Mouse (Mus musculus): ENCODE measurements around the gene Tctex1d4. TPM values are rescaled to one million over a fixed set of nuclear protein-coding genes. Genes with fewer than 3 reads are reported as not detected.

The Tctex1d4 gene
- total and polyA plus RNA-seq, 3 experiments = 1.7 to 2.4 (median 1.8) TPM

DNA sequence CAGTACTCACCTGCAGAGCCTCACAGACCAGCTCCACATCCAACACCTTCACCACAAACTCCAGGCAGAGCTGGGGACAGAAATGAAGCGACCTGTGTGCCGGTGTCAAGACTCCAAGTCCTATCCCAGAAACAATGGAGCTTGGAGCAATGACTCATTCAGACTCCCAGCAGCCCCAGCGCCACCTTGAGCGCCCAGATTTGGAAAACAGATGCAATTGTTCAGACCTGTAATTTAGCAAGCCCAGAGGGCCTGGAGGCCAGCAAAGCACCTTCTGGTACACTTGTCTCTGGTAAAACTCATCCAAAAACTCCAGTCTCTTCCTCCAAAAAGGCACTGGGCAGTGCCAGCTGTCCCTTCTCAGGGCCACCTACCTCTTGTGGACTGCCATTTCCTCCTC is 4.4 kb upstream of the Tctex1d4 start:
- Histone ChIP-seq H3K36me3 (replicated peaks) (peaks cover 32% of the 10 kb centered on the region), H3K4me3 (ENCODE audit: low read depth, low read length) (no peak overlapping the region), H3K4me1 (ENCODE audit: insufficient read depth, low read depth, low read length) (peaks cover 70% of the 10 kb centered on the region), H3K9me3 (replicated peaks) (no peaks in the 10 kb centered on the region), H3K27me3 (ENCODE audit: insufficient read depth, low read length) (no peaks in the 10 kb centered on the region)
- DNase-seq (ENCODE audit: low spot score) (no peak), ATAC-seq (ENCODE audit: extremely low read depth, insufficient number of reproducible peaks, low FRiP score, poor library complexity, severe bottlenecking) (no peak)
- TF ChIP-seq TAL1 (conservative IDR thresholded peaks at IDR 0.05; ENCODE audit: low read depth, low read length) (no peak), GATA2 (IDR thresholded peaks at IDR 0.05; ENCODE audit: borderline replicate concordance, low read depth, low read length) (no peak), POLR2AphosphoS5 (IDR thresholded peaks at IDR 0.05; ENCODE audit: insufficient replicate concordance, low read depth, low read length) (no peak), CTCF (IDR thresholded peaks at IDR 0.05; ENCODE audit: low read depth, low read length) (no peak), GATA1 (IDR thresholded peaks at IDR 0.05; ENCODE audit: borderline replicate concordance, low read length) (no peak)

DNA sequence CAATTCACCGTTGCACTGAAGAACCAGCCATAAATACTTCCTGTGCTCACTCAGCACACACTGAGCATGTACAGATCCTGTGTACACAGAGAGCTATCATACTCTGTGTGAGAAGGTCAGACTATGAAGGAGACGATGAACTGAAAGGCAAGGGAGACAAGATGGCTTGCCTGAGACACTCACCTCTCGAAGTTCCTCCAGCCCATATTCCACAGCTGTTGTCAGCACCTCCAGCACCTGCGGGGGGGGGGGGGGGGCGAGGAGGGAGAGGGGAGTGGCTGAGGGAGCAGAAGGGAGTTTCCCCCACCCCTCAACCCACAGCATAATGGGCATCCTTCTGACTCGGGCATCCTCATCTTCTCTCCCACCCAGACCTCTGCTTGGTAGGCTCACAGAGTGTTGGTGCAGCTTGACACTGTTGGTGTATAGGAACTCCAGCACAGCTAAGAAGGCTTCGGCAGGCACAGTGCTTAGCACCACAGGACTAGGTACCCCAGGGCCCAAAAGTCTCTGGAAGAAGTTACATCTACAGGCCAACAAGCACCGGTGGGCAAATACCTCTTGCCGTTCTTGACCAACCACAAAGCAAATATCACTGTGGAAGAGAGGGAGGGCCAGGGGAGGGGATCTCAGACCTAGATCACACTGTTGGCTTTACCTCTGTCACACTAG is 2.9 kb upstream of the Tctex1d4 start:
- no peak for TF ChIP-seq GATA1 (IDR thresholded peaks at IDR 0.05; ENCODE audit: borderline replicate concordance, low read length)
- TF ChIP-seq CTCF (IDR thresholded peaks at IDR 0.05; ENCODE audit: low read depth, low read length) = no peak
- no peak for TF ChIP-seq GATA2 (IDR thresholded peaks at IDR 0.05; ENCODE audit: borderline replicate concordance, low read depth, low read length)
- no peak for TF ChIP-seq TAL1 (conservative IDR thresholded peaks at IDR 0.05; ENCODE audit: low read depth, low read length)
- TF ChIP-seq POLR2AphosphoS5 (IDR thresholded peaks at IDR 0.05; ENCODE audit: insufficient replicate concordance, low read depth, low read length) = no peak
- H3K36me3 ChIP-seq (replicated peaks) = peaks cover 33% of the 10 kb centered on the region
- ATAC-seq (ENCODE audit: extremely low read depth, insufficient number of reproducible peaks, low FRiP score, poor library complexity, severe bottlenecking) (no peak), DNase-seq (ENCODE audit: low spot score) (no peak)
- H3K27me3 ChIP-seq (ENCODE audit: insufficient read depth, low read length) = no peaks in the 10 kb centered on the region
- no peaks in the 10 kb centered on the region for H3K9me3 ChIP-seq (replicated peaks)
- peaks cover 73% of the 10 kb centered on the region for H3K4me1 ChIP-seq (ENCODE audit: insufficient read depth, low read depth, low read length)
- H3K4me3 ChIP-seq (ENCODE audit: low read depth, low read length) = no peak overlapping the region; the same call in 1 of the 2 replicates

- Histone ChIP-seq H3K4me1 (ENCODE audit: insufficient read depth, low read depth, low read length) (peaks cover 74% of the 10 kb centered on the region), H3K4me3 (ENCODE audit: low read depth, low read length) (peak overlapping the region; percentile 58; the same call in 1 of the 2 replicates), H3K36me3 (replicated peaks) (peaks cover 33% of the 10 kb centered on the region), H3K27me3 (ENCODE audit: insufficient read depth, low read length) (no peaks in the 10 kb centered on the region), H3K9me3 (replicated peaks) (no peaks in the 10 kb centered on the region)
- ATAC-seq (ENCODE audit: extremely low read depth, insufficient number of reproducible peaks, low FRiP score, poor library complexity, severe bottlenecking) = no peak
- DNase-seq (ENCODE audit: low spot score) = no peak
- TF ChIP-seq CTCF (IDR thresholded peaks at IDR 0.05; ENCODE audit: low read depth, low read length) (no peak), GATA1 (IDR thresholded peaks at IDR 0.05; ENCODE audit: borderline replicate concordance, low read length) (no peak), GATA2 (IDR thresholded peaks at IDR 0.05; ENCODE audit: borderline replicate concordance, low read depth, low read length) (no peak), TAL1 (conservative IDR thresholded peaks at IDR 0.05; ENCODE audit: low read depth, low read length) (no peak), POLR2AphosphoS5 (IDR thresholded peaks at IDR 0.05; ENCODE audit: insufficient replicate concordance, low read depth, low read length) (no peak)
These were observed 2.4 kb upstream of the Tctex1d4 start for GRCm38 (mm10) chr4:117124218-117124517.

DNA sequence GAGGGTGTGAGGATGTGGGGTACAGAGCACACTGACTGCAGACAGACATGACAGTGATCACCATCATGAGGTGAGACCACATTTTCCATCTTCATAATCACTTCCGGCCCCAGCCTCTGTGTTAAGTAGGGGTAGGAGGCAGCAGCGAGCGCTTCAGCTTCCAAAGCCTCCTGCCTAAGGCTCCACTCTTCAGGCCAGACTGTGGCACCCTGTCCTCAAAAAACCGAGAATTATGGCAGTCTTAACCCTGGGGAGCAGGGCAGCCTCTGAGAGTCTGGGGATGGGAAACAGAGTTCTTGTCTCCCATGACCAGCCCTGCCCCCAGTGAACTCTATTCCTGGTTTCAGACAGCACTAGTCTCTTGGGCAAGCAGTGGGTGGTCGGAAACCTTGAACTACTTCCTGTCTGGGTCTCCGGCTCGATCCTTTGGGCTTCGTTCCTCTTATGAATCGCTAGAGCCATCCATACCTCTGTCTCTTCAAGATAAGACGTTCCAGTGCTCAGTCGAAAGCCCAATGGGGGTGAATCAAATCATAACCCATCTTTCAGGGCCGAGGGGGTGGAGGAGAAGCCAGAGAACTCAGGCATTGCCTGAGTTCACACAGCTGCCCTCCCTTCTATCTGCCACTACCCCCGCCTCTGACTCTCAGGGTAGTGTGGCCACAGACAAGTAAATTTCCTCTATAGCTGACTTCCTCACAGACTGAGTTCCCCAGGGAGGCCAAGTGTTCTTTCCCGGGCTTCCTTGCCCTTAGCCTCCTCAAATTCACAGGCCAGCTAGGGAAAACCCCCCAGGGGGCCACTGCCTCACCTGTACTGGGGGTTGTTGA is 1.9 kb upstream of the Tctex1d4 start:
- peak overlapping the region; percentile 58; the same call in 1 of the 2 replicates for H3K4me3 ChIP-seq (ENCODE audit: low read depth, low read length)
- ATAC-seq (ENCODE audit: extremely low read depth, insufficient number of reproducible peaks, low FRiP score, poor library complexity, severe bottlenecking) (peak; percentile 46), DNase-seq (ENCODE audit: low spot score) (peak; percentile 69)
- TF ChIP-seq POLR2AphosphoS5 (IDR thresholded peaks at IDR 0.05; ENCODE audit: insufficient replicate concordance, low read depth, low read length) (no peak), TAL1 (conservative IDR thresholded peaks at IDR 0.05; ENCODE audit: low read depth, low read length) (peak; percentile 61)
- H3K9me3 ChIP-seq (replicated peaks) = no peaks in the 10 kb centered on the region
- no peaks in the 10 kb centered on the region for H3K27me3 ChIP-seq (ENCODE audit: insufficient read depth, low read length)
- H3K36me3 ChIP-seq (replicated peaks) = peaks cover 37% of the 10 kb centered on the region
- peaks cover 71% of the 10 kb centered on the region for H3K4me1 ChIP-seq (ENCODE audit: insufficient read depth, low read depth, low read length)

DNA sequence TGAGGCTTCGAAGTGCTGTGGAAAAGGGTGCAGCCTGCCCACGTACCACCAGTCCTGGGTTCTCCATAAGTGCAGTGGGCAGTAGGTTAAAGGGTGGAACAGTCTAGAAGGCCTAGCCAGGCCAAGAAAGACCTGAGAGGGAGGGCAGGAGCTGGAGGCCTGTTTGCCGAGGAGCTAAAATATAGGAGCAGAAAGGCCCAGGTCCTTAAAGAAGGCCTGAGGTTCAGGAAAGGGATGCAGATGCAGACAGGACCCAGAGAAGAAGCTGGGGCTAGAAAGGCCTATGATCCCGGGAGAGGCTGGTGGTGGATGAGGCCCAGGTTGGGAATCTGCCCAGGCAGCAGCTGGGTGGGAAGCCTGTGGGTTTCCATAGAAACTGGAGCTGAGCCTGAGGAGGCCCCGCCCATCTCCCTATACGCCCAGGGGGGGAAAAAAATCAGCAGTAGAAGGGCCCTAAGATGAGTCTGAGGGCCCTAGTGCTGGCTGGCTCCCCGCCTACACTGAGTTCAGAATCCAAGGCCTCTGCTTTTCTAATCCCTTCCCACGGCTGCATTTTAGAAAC is 1.2 kb upstream of the Tctex1d4 start, which contains the start of gene Btbd19:
Gene Btbd19 (minus strand): TSS at position 378 of the 562 bp plus-strand sequence.
- H3K27me3 ChIP-seq (ENCODE audit: insufficient read depth, low read length) = no peaks in the 10 kb centered on the region
- H3K4me3 ChIP-seq (ENCODE audit: low read depth, low read length) = peak within 1 kb of the TSS; percentile 58; the same call in 1 of the 2 replicates
- no peaks in the 10 kb centered on the region for H3K9me3 ChIP-seq (replicated peaks)
- no peak for TF ChIP-seq GATA1 (IDR thresholded peaks at IDR 0.05; ENCODE audit: borderline replicate concordance, low read length)
- TF ChIP-seq GATA2 (IDR thresholded peaks at IDR 0.05; ENCODE audit: borderline replicate concordance, low read depth, low read length) = no peak
- no peak for TF ChIP-seq CTCF (IDR thresholded peaks at IDR 0.05; ENCODE audit: low read depth, low read length)
- TF ChIP-seq POLR2AphosphoS5 (IDR thresholded peaks at IDR 0.05; ENCODE audit: insufficient replicate concordance, low read depth, low read length) = no peak
- no peak for TF ChIP-seq TAL1 (conservative IDR thresholded peaks at IDR 0.05; ENCODE audit: low read depth, low read length)
- peaks cover 65% of the 10 kb centered on the region for H3K4me1 ChIP-seq (ENCODE audit: insufficient read depth, low read depth, low read length)
- DNase-seq (ENCODE audit: low spot score) (peak; percentile 44), ATAC-seq (ENCODE audit: extremely low read depth, insufficient number of reproducible peaks, low FRiP score, poor library complexity, severe bottlenecking) (no peak)
- H3K36me3 ChIP-seq (replicated peaks) = peaks cover 44% of the 10 kb centered on the region
